Mouse (Mus musculus): ENCODE measurements around the gene Slc25a23.

The Slc25a23 gene

DNA sequence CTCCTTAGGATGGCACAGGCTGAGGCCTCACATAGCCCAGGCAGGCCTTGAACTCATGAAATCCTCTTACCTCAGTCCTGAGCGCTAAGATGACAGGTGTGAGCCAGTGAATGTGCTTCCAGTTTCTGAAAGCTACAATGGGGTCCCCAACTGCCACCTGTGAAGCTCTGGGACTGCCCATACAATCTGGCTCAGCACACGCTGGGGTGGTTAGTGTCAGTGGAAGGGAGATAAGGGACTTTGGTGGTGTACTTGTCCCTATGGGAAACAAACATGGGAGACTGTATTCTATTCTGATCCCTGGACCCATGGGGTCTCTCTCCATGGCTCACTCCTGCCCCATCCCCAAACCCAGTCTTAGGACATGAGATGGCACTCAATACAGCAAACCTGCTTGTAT is 40.0 kb downstream of the Slc25a23 start:
- WGBS: 86% methylated on average over 2 of the region's 2 CpGs

DNA sequence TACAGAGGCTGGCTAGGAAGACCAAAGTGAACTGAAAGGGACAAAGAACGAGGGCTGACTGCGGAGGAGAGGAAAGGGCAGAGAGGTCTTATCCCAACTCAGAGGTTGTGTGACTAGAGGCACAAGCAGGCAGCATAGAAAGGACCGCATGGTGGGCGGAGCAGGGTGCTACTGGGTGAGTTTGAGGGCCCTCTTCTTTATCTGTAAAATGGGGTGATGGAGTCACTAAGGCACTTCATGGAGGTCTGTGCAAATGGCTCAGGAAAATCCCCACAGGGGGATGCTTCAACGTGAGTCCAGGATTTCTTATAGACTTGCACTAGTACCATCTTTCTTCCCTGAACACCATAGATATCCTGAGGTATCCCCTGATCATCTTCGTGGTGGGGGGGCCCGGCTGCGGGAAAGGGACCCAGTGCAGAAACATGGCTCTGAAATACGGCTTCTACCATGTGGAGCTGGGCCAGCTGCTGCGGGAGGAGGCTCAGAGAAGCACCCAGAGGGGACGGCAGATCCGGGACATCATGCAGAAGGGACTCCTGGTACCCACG is 47.3 kb downstream of the Slc25a23 start:
- 72% methylated on average over 13 of the region's 13 CpGs for WGBS

DNA sequence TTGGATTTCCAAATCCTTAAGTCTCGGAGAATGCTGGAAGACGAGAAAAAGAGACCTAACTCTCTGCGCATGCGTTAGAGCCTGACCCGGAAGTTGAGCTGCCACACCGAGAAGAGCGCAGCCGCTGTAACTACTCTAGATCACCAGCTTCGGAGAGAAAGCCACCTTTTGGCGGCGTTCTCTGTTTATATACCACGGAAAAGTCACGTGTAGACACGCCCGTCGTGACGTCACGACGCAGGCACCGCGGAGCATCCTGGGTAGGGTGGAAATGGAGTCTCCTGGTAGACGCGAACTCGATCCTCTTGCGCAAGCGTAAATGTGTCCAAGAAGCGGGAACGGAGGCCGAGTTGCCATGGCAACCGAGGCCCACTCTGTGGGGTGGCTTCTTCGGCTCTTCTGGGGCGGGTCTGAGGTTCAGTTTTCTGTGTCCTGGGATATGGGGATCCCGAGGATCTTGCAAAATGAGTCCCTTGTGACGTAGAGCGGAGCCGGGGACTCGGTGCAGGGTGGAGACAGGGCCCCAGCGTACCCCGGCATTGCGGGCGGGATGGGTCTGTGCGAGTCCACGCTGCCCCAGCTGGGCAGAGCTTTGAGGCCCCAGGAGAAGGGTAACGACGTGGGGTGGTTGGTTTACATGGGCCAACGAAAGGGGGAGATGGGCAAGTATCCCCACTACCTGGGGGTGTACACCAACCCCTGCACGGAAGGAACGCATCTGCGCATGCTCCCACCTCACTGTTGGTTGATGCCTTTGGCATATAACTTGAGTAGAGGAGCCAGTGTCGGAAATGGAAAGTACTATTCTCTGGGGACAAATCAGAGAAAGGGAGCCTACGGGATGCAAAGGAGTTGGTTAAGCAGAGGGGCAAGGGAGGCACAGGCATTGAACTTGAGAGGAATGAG is 48.2 kb downstream of the Slc25a23 start, which contains the start of the genes Gtf2f1 and Gm17949:
Gtf2f1 (minus strand) TSS at position 53 of the 906 bp plus-strand sequence.
Gm17949 (plus strand) TSS at position 234 of the 906 bp plus-strand sequence.
- WGBS: under 1% methylated on average over 51 of the region's 51 CpGs

DNA sequence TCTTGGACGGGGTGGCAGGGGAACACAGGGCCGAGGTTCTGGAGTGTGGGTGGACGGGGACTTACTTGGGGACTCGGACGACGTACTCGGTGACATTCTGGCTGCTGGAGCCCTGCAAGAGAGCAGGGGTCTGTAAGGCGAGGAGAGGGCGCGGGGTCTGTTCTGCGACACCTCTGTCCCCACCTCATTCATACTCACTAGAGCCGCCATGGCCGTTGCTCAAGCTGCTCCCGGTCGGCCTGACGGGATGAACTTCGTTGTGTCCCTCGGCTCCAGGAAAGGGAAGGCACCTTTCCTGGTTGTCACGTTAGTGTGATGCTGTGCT is 48.8 kb downstream of the Slc25a23 start:
- under 1% methylated on average over 19 of the region's 19 CpGs for WGBS

DNA sequence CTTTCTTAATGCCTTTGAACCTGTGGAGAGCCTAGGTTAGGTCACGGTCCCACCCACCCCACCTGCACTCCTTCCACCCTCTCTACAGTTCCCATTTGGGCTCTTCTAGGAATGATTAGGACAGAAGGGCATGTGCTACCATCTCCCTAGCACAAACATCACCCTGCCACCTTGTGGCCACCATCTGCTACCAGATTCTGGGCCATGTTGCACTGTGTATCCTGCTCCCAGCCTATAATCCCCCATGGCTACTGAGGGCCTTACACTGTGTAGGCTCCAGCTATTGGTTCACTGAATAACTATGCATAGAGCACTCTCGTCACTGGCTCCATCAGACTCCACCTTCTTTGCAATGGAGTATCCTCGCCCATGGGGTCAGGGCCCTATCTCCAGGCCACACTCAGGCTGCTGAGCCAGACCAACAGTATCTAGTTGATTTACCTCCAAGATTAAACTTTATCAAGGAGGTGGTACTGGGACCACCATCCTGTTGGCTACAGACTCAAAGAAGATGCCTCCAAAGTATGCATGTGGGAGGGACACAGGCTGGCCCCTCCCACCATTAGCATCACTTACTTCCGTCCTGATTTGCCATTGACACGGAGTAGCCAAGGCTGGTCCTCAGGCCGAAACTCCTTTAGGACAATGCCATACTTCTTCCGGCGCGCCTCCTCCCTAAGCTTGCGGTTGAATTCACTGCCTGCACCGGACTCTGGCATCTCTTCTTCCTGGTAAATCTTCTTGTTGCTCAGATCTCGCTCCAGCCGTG is 52.3 kb downstream of the Slc25a23 start:
- 90% methylated on average over 13 of the region's 13 CpGs for WGBS

DNA sequence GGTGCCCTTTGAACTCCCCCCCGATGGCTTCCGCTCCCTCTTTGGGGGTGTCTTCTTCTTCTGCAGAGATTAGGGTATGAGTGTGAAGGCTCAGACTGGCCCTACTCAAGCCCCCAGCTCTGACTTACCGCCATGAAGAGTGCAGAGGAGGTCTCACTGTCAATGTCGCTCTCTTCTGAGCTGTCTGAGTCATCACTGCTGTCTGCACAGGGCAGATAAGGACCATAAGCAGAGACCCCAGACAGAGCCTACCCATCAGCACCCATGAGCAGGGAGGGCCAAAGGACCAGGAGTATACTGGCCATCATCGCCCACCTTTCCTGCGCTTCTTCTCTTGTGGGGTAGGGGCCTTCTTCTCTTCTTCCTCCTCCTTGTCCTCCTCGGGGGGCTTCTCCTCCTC is 55.7 kb downstream of the Slc25a23 start:
- 88% methylated on average over 7 of the region's 7 CpGs for WGBS

DNA sequence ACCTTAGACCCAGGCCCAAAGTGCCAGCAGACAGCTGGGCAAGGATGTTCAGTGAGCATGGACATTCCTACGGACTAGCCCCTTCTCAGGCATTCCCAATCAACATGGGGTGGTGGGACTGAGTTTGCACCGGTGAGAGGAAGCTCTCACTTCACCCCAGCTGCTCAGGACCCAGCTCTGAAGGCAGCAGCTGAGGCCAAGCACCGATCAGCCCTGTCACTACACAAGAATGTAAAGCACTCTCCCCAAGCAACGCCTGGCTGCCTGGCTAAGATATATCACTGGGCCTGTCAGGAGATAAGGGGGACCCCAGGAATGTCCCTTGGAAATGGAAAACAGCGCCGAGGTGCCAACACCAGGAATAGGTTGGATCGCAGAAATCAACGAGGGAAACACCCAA is 58.4 kb downstream of the Slc25a23 start:
- WGBS: 71% methylated on average over 8 of the region's 8 CpGs

DNA sequence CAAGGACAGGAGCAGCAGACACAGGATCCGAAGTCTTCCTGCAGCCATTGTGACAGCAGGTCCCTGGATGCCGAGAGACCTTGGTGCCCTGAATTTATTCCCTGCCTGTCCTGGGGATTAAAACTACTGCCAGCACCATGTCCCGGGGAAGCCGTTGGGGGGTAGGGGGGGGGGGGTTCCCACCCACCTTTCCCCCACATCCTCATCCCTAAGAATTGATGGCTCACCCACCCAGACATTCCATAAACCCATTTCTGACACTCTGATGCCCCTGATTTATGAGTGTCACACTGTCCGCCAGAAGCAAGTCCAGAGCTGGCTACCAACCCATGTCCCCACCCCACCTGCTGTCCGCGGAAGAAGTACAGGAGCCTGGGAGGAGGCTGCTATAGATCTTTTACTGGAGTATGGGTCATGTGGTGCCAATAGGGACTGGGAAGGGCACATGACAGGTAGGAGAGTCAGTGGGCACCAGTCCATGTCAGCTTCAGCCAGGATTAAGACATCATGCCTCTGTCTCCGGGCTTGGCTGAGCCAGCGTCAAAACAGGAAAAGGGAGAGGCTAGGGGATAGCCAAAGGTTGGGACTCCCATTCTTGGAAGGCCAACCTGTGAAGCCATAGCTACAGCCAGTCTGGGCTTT is 59.6 kb downstream of the Slc25a23 start, which contains the start of gene Pspn:
Pspn (minus strand) TSS at position 51 of the 642 bp plus-strand sequence.
- WGBS: 84% methylated on average over 9 of the region's 9 CpGs

DNA sequence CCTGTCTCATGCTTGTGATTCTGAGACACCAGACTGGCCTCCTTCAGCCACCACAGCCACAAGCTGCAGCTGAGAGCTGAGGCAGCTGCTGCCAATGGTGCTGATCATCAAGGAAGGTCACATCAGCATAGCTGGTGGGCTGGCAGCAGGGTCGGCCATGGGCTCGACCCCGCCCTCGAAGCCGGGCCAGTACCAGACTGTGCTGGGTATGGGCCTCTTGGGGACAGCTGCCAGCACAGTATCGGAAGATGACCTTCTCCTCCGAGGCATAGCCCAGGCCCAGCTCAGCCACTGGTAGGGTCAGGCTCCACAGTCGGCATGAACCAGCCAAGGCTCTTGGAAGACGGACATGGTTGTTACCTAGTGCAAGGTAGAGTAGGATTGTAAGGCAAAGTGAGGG is 60.2 kb downstream of the Slc25a23 start:
- 90% methylated on average over 9 of the region's 9 CpGs for WGBS

DNA sequence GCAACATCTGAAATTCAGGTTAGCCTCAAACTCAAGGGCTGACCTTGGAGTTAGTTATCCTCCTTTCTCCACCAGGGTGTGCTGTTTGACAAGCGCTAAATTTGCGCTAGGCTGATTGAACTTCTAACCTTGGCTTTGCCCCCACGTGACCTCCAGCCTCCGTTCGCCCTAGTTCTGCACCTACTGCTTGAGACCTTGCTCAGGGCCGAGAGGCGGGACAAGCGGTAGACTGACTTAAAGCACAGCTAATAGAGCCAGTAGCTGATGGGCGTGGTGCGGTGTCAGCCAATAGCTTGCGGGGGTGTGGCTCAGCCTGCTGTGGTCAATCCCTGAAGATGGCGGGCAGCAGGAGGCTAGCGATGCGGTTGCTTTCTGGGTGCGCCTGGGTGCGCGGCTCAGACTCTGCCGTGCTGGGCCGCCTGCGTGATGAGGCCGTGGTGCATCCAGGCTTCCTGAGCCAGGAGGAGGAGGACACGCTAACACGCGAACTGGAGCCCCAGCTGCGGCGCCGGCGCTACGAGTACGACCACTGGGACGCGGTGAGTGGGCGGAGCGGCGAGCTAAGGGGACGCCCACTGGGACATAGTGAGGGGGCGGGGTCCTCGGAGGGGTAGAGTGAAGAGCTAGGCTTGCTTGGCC is 62.5 kb downstream of the Slc25a23 start, which contains the start of gene Alkbh7:
Alkbh7 (plus strand) TSS at position 311 of the 639 bp plus-strand sequence.
- under 1% methylated on average over 38 of the region's 38 CpGs for WGBS

DNA sequence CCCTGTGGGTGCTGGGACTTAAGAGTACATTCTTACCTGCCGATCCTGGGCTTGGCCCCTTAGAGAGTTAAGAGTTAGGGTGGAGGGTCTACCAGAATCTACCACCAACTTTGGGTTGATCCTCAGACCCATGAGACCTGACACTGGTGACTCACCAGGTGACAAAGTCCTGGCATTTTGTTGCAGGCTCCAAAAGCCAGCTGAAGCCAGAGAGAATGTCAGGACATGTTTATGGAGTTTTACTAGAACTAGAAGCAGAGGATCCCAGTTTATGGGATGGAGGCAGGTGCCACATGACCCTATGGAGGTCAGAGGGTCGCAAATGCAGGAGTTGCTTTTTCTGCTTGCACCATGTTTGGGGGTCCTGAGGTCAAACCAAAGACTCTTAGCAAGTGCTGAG is 63.2 kb downstream of the Slc25a23 start:
- WGBS: 75% methylated on average over 2 of the region's 2 CpGs

DNA sequence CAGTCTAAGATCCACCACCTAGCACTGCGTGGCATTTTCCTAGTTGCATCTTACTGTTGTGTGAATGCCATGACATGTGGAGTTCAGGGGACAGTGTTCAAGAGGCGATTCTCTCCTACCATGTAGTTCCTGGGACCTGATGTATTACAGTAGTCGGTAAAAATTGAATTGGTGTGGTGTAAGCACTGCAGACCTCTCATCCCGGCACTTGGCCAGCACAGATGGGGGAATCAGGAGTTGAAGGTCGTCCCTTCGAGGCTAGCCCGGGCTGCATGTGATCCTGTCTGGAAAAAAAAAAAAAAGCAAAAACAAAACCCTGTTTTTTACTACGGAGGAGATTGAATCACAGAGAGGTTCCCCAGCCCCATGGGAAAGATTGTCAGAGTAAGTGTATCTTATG is 64.6 kb downstream of the Slc25a23 start:
- 86% methylated on average over 8 of the region's 8 CpGs for WGBS
